Mouse (Mus musculus): ENCODE data around the gene Tmem38b.
A peak's percentile ranks its signal among the peaks of the same experiment; 100 is the strongest.
"Not testable (repeated sequence)": the region's sequence is repeated elsewhere in the genome, so short reads cannot be mapped to it uniquely, and the experiment has no call there.

Gene Tmem38b

GRCm38 (mm10) chr4:53825821-53826605, at the start of gene Tmem38b:
Gene Tmem38b, plus strand, starts transcription at chr4:53826045.
- peak; percentile 81 for DNase-seq (ENCODE audit: low read depth, low spot score)

- DNase-seq (ENCODE audit: low read depth, low spot score), result no peak
Observed at GRCm38 (mm10) chr4:53781396-53781795, 44.4 kb upstream of the Tmem38b start.

- DNase-seq (ENCODE audit: low read depth, low spot score), result peak; percentile 14
Observed at GRCm38 (mm10) chr4:53782216-53783070, 43.4 kb upstream of the Tmem38b start.

- DNase-seq (ENCODE audit: low read depth, low spot score), result no peak
Observed at GRCm38 (mm10) chr4:53785746-53786398, 40.0 kb upstream of the Tmem38b start.

- DNase-seq (ENCODE audit: low read depth, low spot score), result no peak
Observed at GRCm38 (mm10) chr4:53786851-53787250, 39.0 kb upstream of the Tmem38b start.

DNA sequence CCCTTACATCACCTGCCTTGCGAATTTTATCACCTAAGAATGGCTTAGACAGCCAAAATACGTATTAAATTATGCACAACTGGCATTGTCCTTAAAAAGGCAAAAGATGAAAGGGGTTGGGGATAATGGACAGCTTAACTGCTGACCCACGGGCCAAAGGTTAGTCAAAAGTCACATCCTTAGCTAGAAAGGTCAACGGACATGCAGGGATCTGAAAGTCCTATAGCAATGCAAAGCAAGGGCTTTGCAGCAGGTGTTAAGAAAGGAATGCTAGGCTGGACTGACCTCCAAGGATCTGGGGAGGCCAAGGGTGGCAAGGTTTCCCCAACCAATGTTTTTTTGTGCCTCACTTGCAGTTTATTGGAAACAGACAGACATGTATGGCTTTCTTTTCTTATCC, 36.5 kb upstream of the Tmem38b start:
- peak; percentile 71 for DNase-seq (ENCODE audit: low read depth, low spot score)

- DNase-seq (ENCODE audit: low read depth, low spot score), result no peak
Observed at GRCm38 (mm10) chr4:53794257-53794966, 31.4 kb upstream of the Tmem38b start.

DNA sequence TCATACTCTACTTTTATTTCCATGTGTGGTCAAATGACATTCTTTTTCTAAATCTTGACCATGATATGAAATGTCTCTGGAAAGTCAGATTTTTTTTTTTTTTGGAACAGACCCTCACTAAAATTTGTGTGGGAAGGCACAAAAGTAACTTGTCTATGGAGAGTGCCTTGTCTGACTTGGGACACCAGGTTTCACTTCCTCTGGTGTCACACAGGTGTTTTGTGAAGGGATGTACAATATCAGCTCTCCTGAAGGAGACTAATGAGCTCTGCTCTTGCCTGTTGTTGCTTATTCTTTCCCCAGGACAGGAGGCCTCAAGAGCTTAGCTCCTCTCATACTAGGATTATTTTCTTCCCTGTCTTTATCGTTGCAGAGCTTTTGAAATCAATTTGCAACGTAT, 30.8 kb upstream of the Tmem38b start:
- DNase-seq (ENCODE audit: low read depth, low spot score), result no peak

DNA sequence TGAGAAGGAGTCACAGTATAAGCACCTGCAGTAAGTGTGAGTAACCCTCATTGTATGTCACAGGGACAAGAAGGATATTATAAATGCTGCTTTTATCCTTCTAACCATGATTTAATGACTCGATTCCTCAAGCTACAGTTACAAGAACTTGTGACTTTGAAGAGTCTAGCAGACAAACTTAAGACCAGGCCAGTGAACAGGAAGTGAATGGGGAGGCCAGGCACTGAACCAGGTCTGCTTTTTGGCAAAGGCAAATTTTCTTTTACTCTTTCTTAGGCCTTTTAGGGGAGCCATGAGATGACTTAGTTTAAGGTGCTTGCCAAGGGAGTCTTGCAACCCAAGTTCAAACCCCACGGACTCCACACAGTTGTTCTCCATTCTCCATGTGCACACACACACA, 30.1 kb upstream of the Tmem38b start:
- no peak for DNase-seq (ENCODE audit: low read depth, low spot score)

DNA sequence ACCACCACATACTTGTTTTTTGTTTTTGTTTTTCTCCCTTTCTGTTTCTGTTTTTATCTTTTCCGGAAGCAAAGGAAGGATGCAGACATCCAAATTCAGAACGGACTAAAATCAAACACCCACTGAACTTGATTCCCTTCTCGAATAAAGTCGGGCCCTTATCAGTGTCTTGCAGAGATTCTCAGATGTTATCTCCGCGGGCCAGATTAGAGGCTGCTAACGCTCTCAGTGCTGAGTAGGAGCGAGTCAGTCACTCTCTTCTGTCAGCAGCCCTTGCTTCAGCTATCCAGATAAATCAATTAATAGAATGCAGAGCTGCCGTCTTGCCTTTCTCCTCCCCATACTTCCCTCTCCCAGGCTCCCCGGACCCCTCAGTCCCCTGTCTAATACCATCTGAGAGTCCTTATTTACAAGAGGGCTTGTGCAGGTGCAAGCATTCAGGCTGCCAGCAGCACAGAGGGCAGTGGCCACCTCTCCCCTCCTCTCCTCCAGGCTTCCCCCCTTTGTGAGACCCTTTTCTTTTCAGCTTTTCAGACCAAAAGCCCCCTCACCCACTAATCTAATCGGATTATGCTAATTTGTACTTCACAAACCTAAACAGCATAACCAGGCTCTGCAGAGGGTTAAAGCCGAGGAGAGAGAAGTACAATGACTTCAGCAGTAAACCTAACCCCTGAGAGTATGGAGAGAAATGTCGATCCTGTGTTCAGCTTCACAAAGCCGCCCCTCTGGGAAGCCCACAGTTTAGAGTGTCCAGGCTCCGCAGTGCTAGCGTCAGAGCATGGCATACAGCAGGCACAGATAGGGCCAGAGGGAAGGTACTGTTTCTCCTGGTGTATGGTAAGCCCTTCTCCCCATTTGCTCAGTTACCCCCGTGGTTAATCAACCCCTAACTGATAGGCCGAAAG, 28.7 kb upstream of the Tmem38b start:
- DNase-seq (ENCODE audit: low read depth, low spot score), result no peak

DNA sequence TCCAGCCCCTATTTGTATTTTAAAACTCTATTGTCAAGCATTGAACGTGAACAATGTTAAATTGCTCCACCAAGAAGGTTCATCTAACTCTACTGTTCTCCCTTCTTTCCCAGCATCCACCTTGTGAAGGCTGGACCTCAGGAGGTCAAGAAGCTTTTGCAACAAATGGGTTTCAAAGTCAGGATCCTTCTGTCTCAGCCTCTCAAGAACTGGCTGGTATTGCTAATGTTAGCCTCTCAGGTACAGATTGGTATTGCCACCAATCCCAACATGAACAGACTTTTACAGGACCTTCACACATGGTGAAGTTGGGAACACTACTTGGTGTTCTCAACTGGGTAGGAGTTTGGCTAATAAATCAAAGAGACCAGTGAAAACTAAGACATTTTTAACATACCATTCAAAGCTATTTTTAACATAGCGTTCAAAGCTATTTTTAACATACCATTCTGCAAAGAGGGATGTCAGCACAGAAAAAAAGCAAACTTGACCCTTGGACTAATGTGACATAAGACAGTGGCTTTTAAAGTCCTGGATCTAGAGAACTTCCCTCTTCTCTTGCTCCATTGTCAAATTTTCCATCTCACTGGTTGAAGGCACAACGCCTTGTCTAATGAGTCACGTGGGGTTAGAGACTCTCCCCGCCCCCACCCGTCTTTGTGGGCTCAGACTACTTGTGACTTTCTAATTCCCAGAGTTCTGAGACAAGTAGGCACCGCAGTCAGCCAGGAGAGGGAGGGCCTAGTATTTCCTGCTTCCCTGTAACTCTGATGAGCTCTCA, 26.8 kb upstream of the Tmem38b start:
- peak; percentile 28 for DNase-seq (ENCODE audit: low read depth, low spot score)

DNA sequence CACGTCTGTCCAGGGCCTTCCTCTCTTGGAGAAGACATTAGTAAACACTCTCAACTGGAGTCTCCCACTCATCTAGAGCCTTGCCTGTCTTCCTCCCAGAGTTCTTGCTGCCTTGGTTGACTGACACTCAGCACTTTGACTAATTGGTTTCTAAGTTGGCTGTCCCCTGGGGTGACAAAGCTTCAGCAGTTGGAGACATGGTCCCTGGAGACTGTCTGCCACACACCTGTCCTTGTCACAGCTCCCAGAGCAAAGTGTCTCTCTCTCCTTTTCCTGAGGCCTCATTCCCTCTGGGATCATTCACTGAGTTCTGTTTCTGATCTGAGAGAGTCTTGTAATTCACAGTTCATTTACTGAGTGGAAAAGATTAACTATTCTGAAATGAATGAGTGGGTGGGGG, 26.1 kb upstream of the Tmem38b start:
- no peak for DNase-seq (ENCODE audit: low read depth, low spot score)

DNA sequence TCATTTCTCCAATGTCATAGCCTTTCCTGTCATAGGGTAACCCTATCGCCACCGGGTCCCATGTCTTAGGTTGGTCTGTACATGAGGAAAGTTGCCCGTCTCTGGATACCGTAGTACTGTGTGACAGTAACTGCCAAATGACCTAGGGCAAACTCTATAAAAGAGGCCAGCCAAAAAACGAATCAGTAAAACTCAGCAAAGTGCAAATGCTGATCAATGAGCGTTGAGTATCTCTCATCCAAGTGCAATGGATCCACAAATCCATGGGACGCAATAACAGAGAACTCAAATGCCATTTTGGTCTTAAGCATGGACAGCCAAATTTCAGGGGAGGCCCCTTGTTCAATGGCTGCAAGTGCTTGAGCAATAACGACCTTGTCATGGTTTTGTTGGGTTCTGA, 22.2 kb upstream of the Tmem38b start:
- not testable (repeated sequence) for DNase-seq (ENCODE audit: low read depth, low spot score)

GRCm38 (mm10) chr4:53806428-53806827, 19.4 kb upstream of the Tmem38b start:
- not testable (repeated sequence) for DNase-seq (ENCODE audit: low read depth, low spot score)

DNA sequence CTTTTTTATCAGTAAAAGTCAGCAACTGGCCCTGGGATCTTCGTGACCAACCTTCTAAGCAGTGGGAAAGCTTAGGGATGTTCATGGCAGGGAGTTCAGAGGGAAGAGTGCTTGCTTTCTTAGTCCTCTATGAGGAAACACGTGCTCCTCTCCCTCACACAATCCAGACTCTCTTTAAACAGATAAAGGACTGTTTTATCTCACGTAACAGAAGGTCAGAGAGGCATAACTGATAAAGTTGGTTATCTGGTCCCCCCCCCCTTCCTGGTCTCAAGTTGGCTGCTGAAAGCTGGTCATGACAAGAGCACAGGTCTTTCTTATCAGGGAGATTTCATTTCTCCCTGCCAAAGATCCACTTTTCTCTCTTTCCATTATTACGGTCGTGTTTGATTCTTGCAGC, 7.5 kb upstream of the Tmem38b start:
- DNase-seq (ENCODE audit: low read depth, low spot score), result no peak

- no peak for DNase-seq (ENCODE audit: low read depth, low spot score)
Observed at GRCm38 (mm10) chr4:53823697-53824096, 2.1 kb upstream of the Tmem38b start.

- no peak for DNase-seq (ENCODE audit: low read depth, low spot score)
Observed at GRCm38 (mm10) chr4:53824831-53825230, 1.0 kb upstream of the Tmem38b start.

GRCm38 (mm10) chr4:53826641-53827248, 900 bp downstream of the Tmem38b start:
- DNase-seq (ENCODE audit: low read depth, low spot score), result no peak

DNA sequence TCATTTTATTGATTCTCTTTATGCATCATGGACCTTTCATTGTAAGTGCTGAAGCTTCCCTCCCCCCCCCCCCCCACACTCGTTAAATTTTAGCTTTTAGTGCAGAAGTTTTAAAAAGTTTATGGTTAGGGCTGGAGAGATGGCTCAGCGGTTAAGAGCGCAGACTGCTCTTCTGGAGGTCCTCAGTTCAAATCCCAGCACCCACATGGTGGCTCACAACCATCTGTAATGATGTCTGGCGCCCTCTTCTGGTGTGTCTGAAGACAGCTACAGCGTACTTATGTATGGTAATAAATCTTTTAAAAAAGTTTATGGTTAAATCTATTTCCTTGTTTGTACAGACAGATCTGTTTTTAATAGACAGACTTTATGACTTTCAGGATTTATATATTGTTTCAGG, 2.0 kb downstream of the Tmem38b start:
- no peak for DNase-seq (ENCODE audit: low read depth, low spot score)

Data from ES-CJ7 (cell line).